In the genomic region with DNA sequence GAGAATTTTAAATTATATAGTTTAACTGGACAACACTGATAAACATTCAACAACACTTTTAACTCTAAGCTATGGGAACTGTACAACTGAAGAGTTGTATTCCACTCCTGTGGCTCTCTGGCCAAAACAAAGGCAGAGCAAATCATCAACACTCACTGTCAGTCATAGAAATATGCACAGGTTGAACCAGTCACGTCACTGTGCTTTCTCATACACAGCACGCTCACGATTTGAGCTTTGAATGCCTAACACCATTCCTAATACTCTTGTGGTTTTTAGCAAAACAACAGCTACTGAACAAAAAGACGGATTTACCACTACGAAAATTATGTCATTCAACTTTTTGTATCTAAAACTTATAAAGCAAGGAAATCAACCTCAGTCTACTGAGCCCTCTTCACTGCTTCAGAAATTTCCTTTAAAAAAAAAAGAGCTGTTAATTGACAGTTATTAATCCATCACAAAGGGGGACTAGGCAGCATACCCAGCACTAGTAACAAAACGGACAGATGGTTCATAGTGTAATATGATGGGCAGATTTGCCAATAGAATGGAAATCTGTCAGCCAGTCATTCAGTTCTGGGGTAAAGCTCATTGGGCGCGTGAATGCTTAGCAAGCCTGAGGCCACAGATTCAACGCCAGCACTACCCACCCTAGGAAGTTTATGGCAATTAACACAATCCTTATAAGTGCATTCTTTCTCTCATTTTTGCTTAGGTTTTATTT, we compare ENCODE assay signal across 32 mouse cellular contexts. TPM values are rescaled to one million over a fixed set of nuclear protein-coding genes. Genes with fewer than 3 reads are reported as not detected.
A peak's percentile ranks its signal among the peaks of the same experiment; 100 is the strongest.
DNase-seq lines count a peak whose midpoint lies in the region; ATAC-seq lines count a peak whose summit lies in the region.
"Had no signal": no experiment of that assay in that cellular context is flagged by ENCODE, and none has a peak within 500 bp of the region (broad histone marks: within the 10 kb centered on the region; RNA-seq: fewer than 3 reads in every experiment).

No protein-coding gene starts in this region.

- H3K9ac ChIP-seq in hindbrain, embryonic 14.5 days: no peak overlapping the region
- no peak overlapping the region for H3K9ac ChIP-seq in hindbrain, embryonic 12.5 days
- H3K9ac ChIP-seq in midbrain, embryonic 11.5 days (ENCODE audit: low read length): no peak overlapping the region
- H3K9ac ChIP-seq in midbrain, embryonic 14.5 days (replicated peaks; ENCODE audit: low read length): no peak overlapping the region
- H3K9ac ChIP-seq in forebrain, embryonic 13.5 days: no peak overlapping the region
- H3K9ac ChIP-seq: liver, embryonic 12.5 days; midbrain, embryonic 15.5 days had no signal

- no peaks in the 10 kb centered on the region for H3K4me1 ChIP-seq in hindbrain, embryonic 14.5 days (replicated peaks; ENCODE audit: control insufficient read depth, insufficient read depth, low read length)
- H3K4me1 ChIP-seq in hindbrain, embryonic 12.5 days: peaks cover 7% of the 10 kb centered on the region; the same call in 1 of the 2 replicates
- H3K4me1 ChIP-seq in midbrain, embryonic 11.5 days (ENCODE audit: control insufficient read depth, insufficient read depth, low read length): no peaks in the 10 kb centered on the region
- no peaks in the 10 kb centered on the region for H3K4me1 ChIP-seq in midbrain, embryonic 14.5 days (ENCODE audit: control insufficient read depth, insufficient read depth, low read length)
- peaks cover 18% of the 10 kb centered on the region for H3K4me1 ChIP-seq in forebrain, embryonic 13.5 days
- H3K4me1 ChIP-seq: liver, embryonic 12.5 days; megakaryocyte, embryonic 14.5 days; midbrain, embryonic 15.5 days had no signal

- intact Hi-C loops in left cerebral cortex, postnatal 25 days (cut with DNase I): no loop called here

- no peaks in the 10 kb centered on the region for H3K9me3 ChIP-seq in hindbrain, embryonic 14.5 days (ENCODE audit: control insufficient read depth, low read length)
- no peaks in the 10 kb centered on the region for H3K9me3 ChIP-seq in hindbrain, embryonic 12.5 days (replicated peaks)
- H3K9me3 ChIP-seq in midbrain, embryonic 11.5 days (ENCODE audit: control insufficient read depth, low read length): no peaks in the 10 kb centered on the region
- no peaks in the 10 kb centered on the region for H3K9me3 ChIP-seq in midbrain, embryonic 14.5 days (ENCODE audit: control insufficient read depth, low read length)
- no peaks in the 10 kb centered on the region for H3K9me3 ChIP-seq in forebrain, embryonic 13.5 days (replicated peaks)
- H3K9me3 ChIP-seq: liver, embryonic 12.5 days; midbrain, embryonic 15.5 days had no signal

- WGBS in hindbrain, embryonic 14.5 days: 60% methylated on average over 9 of the region's 9 CpGs
- WGBS in hindbrain, embryonic 12.5 days: 67% methylated on average over 9 of the region's 9 CpGs
- 82% methylated on average over 9 of the region's 9 CpGs for WGBS in midbrain, embryonic 11.5 days
- WGBS in midbrain, embryonic 14.5 days: 57% methylated on average over 9 of the region's 9 CpGs
- 56% methylated on average over 9 of the region's 9 CpGs for WGBS in forebrain, embryonic 13.5 days

- H3K4me3 ChIP-seq in hindbrain, embryonic 14.5 days (replicated peaks; ENCODE audit: low read length): no peak overlapping the region
- no peak overlapping the region for H3K4me3 ChIP-seq in hindbrain, embryonic 12.5 days
- no peak overlapping the region for H3K4me3 ChIP-seq in midbrain, embryonic 11.5 days (ENCODE audit: low read depth, low read length)
- no peak overlapping the region for H3K4me3 ChIP-seq in midbrain, embryonic 14.5 days (replicated peaks; ENCODE audit: low read depth, low read length)
- H3K4me3 ChIP-seq in forebrain, embryonic 13.5 days: no peak overlapping the region
- H3K4me3 ChIP-seq: liver, embryonic 12.5 days; megakaryocyte, embryonic 14.5 days; midbrain, embryonic 15.5 days had no signal

- no peaks in the 10 kb centered on the region for H3K27me3 ChIP-seq in hindbrain, embryonic 14.5 days (ENCODE audit: control insufficient read depth, insufficient read depth, low read length)
- no peaks in the 10 kb centered on the region for H3K27me3 ChIP-seq in hindbrain, embryonic 12.5 days
- H3K27me3 ChIP-seq in midbrain, embryonic 11.5 days (ENCODE audit: control insufficient read depth, insufficient read depth, low read length): no peaks in the 10 kb centered on the region
- no peaks in the 10 kb centered on the region for H3K27me3 ChIP-seq in midbrain, embryonic 14.5 days (ENCODE audit: control insufficient read depth, insufficient read depth, low read length)
- no peaks in the 10 kb centered on the region for H3K27me3 ChIP-seq in forebrain, embryonic 13.5 days
- H3K27me3 ChIP-seq: liver, embryonic 12.5 days; megakaryocyte, embryonic 14.5 days; midbrain, embryonic 15.5 days had no signal

- H3K4me2 ChIP-seq in hindbrain, embryonic 14.5 days (replicated peaks): no peak overlapping the region
- no peak overlapping the region for H3K4me2 ChIP-seq in hindbrain, embryonic 12.5 days (replicated peaks)
- no peak overlapping the region for H3K4me2 ChIP-seq in midbrain, embryonic 11.5 days
- H3K4me2 ChIP-seq in midbrain, embryonic 14.5 days (ENCODE audit: low read length): no peak overlapping the region
- no peak overlapping the region for H3K4me2 ChIP-seq in forebrain, embryonic 13.5 days
- H3K4me2 ChIP-seq: liver, embryonic 12.5 days; midbrain, embryonic 15.5 days had no signal

- DNase-seq in hindbrain, embryonic 14.5 days (ENCODE audit: low spot score): no peak
- peak; percentile 69 for DNase-seq in midbrain, embryonic 11.5 days (ENCODE audit: low spot score, missing footprints)
- DNase-seq in midbrain, embryonic 14.5 days: no peak
- DNase-seq in retina, embryonic 14.5 days (ENCODE audit: low spot score): peak; percentile 51
- no peak for DNase-seq in right cerebral cortex, postnatal 4 days
- no peak for DNase-seq in left cerebral cortex, postnatal 25 days (ENCODE audit: low spot score in 2 of 2)
- DNase-seq: adrenal gland, adult 8-10 months; cerebellum, adult 18-20 months; gastrocnemius, postnatal 10 days; kidney, postnatal 14 days; left cerebral cortex, postnatal 4 days; lung, adult 18-20 months; lung, postnatal 4 days; thymus, adult 2 months; thymus, postnatal 36 days had no signal

- ATAC-seq in hindbrain, embryonic 14.5 days (ENCODE audit: low FRiP score): peak; percentile 27; the same call in 1 of the 2 replicates
- ATAC-seq in hindbrain, embryonic 12.5 days (ENCODE audit: low FRiP score): no peak
- ATAC-seq in midbrain, embryonic 11.5 days (ENCODE audit: low FRiP score): no peak
- ATAC-seq in midbrain, embryonic 14.5 days (ENCODE audit: low FRiP score, low TSS enrichment): no peak
- ATAC-seq in forebrain, embryonic 13.5 days: peak; percentile 87
- ATAC-seq: intestine, postnatal 0 days; liver, embryonic 12.5 days; midbrain, embryonic 15.5 days had no signal

- H3K36me3 ChIP-seq in hindbrain, embryonic 14.5 days (replicated peaks; ENCODE audit: control insufficient read depth, insufficient read depth): no peaks in the 10 kb centered on the region
- H3K36me3 ChIP-seq in hindbrain, embryonic 12.5 days: no peaks in the 10 kb centered on the region
- peaks cover 6% of the 10 kb centered on the region; the same call in 1 of the 2 replicates for H3K36me3 ChIP-seq in midbrain, embryonic 11.5 days (ENCODE audit: control insufficient read depth, insufficient read depth, low read length)
- no peaks in the 10 kb centered on the region for H3K36me3 ChIP-seq in midbrain, embryonic 14.5 days (ENCODE audit: control insufficient read depth, insufficient read depth, low read length)
- no peaks in the 10 kb centered on the region for H3K36me3 ChIP-seq in forebrain, embryonic 13.5 days (ENCODE audit: poor library complexity, severe bottlenecking)
- H3K36me3 ChIP-seq: G1E; liver, embryonic 12.5 days; midbrain, embryonic 15.5 days had no signal

- no peak overlapping the region for H3K27ac ChIP-seq in hindbrain, embryonic 14.5 days
- no peak overlapping the region for H3K27ac ChIP-seq in hindbrain, embryonic 12.5 days
- no peak overlapping the region for H3K27ac ChIP-seq in midbrain, embryonic 11.5 days (ENCODE audit: low read depth, low read length)
- H3K27ac ChIP-seq in midbrain, embryonic 14.5 days (replicated peaks; ENCODE audit: low read depth, low read length): no peak overlapping the region
- peak overlapping the region; percentile 59 for H3K27ac ChIP-seq in forebrain, embryonic 13.5 days
- H3K27ac ChIP-seq: liver, embryonic 12.5 days; midbrain, embryonic 15.5 days had no signal

RNA-seq across cellular contexts. Expression of a gene that starts 20.8 kb away (rescaled TPM):
- 7.0 and 7.6 TPM in 2 replicates for polyA plus RNA-seq in hindbrain, embryonic 14.5 days (2014; fragmentation: Nextera tagmentation; extraction: Ambion mirVana)
- polyA plus RNA-seq in hindbrain, embryonic 12.5 days (2016; fragmentation: Nextera tagmentation; extraction: Ambion mirVana): 13.9 and 14.9 TPM in 2 replicates
- 32.5 and 36.2 TPM in 2 replicates for polyA plus RNA-seq in midbrain, embryonic 11.5 days (2014; fragmentation: Nextera tagmentation; extraction: Ambion mirVana)
- 6.9 and 11.8 TPM in 2 replicates for polyA plus RNA-seq in midbrain, embryonic 14.5 days (2014; fragmentation: Nextera tagmentation; extraction: Ambion mirVana)
- polyA plus RNA-seq in forebrain, embryonic 13.5 days (2015; fragmentation: Nextera tagmentation; extraction: Ambion mirVana): 28.2 and 30.8 TPM in 2 replicates
- 10 to 100 TPM; 31.0 to 31.6 TPM for total RNA-seq in left cerebral cortex, postnatal 25 days (2021)
- total RNA-seq: G1E had no signal
- polyA plus RNA-seq: G1E had no signal

RNA-seq across cellular contexts. Expression of a gene that starts 28.5 kb away (rescaled TPM):
- 0.14 TPM in 1 of 2 replicates, not detected in the other for polyA plus RNA-seq in hindbrain, embryonic 14.5 days (2014; fragmentation: Nextera tagmentation; extraction: Ambion mirVana)
- not detected in 2 replicates for polyA plus RNA-seq in hindbrain, embryonic 12.5 days (2016; fragmentation: Nextera tagmentation; extraction: Ambion mirVana)
- not detected in 2 replicates for polyA plus RNA-seq in midbrain, embryonic 11.5 days (2014; fragmentation: Nextera tagmentation; extraction: Ambion mirVana)
- polyA plus RNA-seq in midbrain, embryonic 14.5 days (2014; fragmentation: Nextera tagmentation; extraction: Ambion mirVana): 0.11 TPM in 1 of 2 replicates, not detected in the other
- polyA plus RNA-seq in forebrain, embryonic 13.5 days (2015; fragmentation: Nextera tagmentation; extraction: Ambion mirVana): not detected in 2 replicates
- total RNA-seq in left cerebral cortex, postnatal 25 days (2021): not detected
- total RNA-seq: adrenal gland, adult 8-10 months; common myeloid progenitor, adult 5-6 weeks; G1E; layer of hippocampus, adult 18-20 months; left cerebral cortex, adult 8-10 months; left cerebral cortex, postnatal 4 days; neutrophil, adult 5-6 weeks had no signal
- polyA plus RNA-seq: G1E; gonadal fat pad, adult 2 months; heart, embryonic 14.5 days; intestine, postnatal 0 days; kidney, embryonic 14.5 days; limb, embryonic 14.5 days; liver, embryonic 12.5 days; lung, postnatal 0 days; midbrain, embryonic 15.5 days; neural tube, embryonic 11.5 days; thymus, adult 2 months had no signal

Comparison
In these comparisons a context has a peak if more than half of its experiments do, and no peak if none do; other contexts are left out.
1. ATAC-seq: peak in hindbrain, embryonic 14.5 days (single experiment) and forebrain, embryonic 13.5 days (single experiment); none in hindbrain, embryonic 12.5 days (single experiment), midbrain, embryonic 11.5 days (single experiment) and midbrain, embryonic 14.5 days (single experiment).
2. DNase-seq: peak in midbrain, embryonic 11.5 days (single experiment) and retina, embryonic 14.5 days (single experiment); none in hindbrain, embryonic 14.5 days (single experiment), midbrain, embryonic 14.5 days (single experiment), right cerebral cortex, postnatal 4 days (single experiment) and left cerebral cortex, postnatal 25 days (0 of 2).